Mouse (Mus musculus) CH12.LX (cell line): Measurements from ENCODE around the gene Aaed1. TPM values are rescaled to one million over a fixed set of nuclear protein-coding genes. Genes with fewer than 3 reads are reported as not detected.

Source experiments
- DNase-seq: peaks from one replicate; pipeline ENCODE4 v3.0.0-alpha.2; 2013; ENCODE audit errors: extremely low read depth
- H3K27ac ChIP-seq: 2 replicates; pipeline ENCODE4 v1.5.1; 2012; ENCODE audit warnings: low read depth, mild to moderate bottlenecking, control low read depth, moderate library complexity; ENCODE audit not compliant: insufficient read depth
- H3K27me3 ChIP-seq: replicated peaks from 2 replicates; pipeline ENCODE3; 2012; ENCODE audit warnings: inconsistent platforms
- H3K36me3 ChIP-seq, 2 experiments: replicated peaks in 1 of 2; 2 replicates each; pipeline versions ENCODE3 to v1.6.1; 2012; ENCODE audit warnings: inconsistent platforms in 1 of 2, low read length in 1 of 2, mild to moderate bottlenecking in 1 of 2, mixed read lengths in 1 of 2, moderate library complexity in 1 of 2; ENCODE audit not compliant: control insufficient read depth in 1 of 2, insufficient read depth in 1 of 2
- H3K4me1 ChIP-seq, 2 experiments: 2 replicates each; pipeline ENCODE4 v1.6.1; 2012; ENCODE audit warnings: inconsistent platforms in 1 of 2, moderate library complexity in 1 of 2; ENCODE audit not compliant: insufficient read depth in 2 of 2, control insufficient read depth in 1 of 2
- H3K4me2 ChIP-seq: 2 replicates; pipeline ENCODE4 v1.6.1; 2012; ENCODE audit warnings: low read depth, mild to moderate bottlenecking, control low read depth; ENCODE audit not compliant: poor library complexity, insufficient read depth, severe bottlenecking
- H3K4me3 ChIP-seq, 3 experiments: fragments of 150-350 bp in 1 of 3; sonication (generic) in 1 of 3; replicated peaks in 1 of 3; 2 replicates each; pipeline versions ENCODE3 to v1.5.1; 2011 to 2012; ENCODE audit warnings: low read depth in 2 of 3, low read length in 2 of 3, mild to moderate bottlenecking in 2 of 3, moderate library complexity in 2 of 3, control low read depth in 1 of 3, improper control_type of control experiment in 1 of 3, inconsistent platforms in 1 of 3, mixed read lengths in 1 of 3; ENCODE audit not compliant: poor library complexity in 1 of 3
- H3K79me2 ChIP-seq: replicated peaks from 2 replicates; pipeline ENCODE4 v1.6.1; 2012; ENCODE audit warnings: mild to moderate bottlenecking, moderate library complexity; ENCODE audit not compliant: control insufficient read depth, poor library complexity, insufficient read depth, severe bottlenecking; ENCODE audit errors: extremely low read depth
- H3K9ac ChIP-seq: 2 replicates; pipeline ENCODE4 v1.6.1; 2012; ENCODE audit warnings: low read depth, mild to moderate bottlenecking, control low read depth, moderate library complexity; ENCODE audit not compliant: insufficient read depth
- H3K9me3 ChIP-seq: replicated peaks from 2 replicates; pipeline ENCODE3; 2012; ENCODE audit warnings: low read length, inconsistent platforms, mixed read lengths
- BHLHE40 ChIP-seq: IDR thresholded peaks from 2 replicates; pipeline ENCODE4 v1.6.1; 2011; ENCODE audit warnings: mild to moderate bottlenecking, low read depth, low read length, improper control_type of control experiment
- CHD2 ChIP-seq: IDR thresholded peaks from 2 replicates; pipeline ENCODE4 v1.6.1; 2011; ENCODE audit warnings: low read length, improper control_type of control experiment
- CTCF ChIP-seq, 2 experiments: IDR thresholded peaks in 1 of 2; conservative IDR thresholded peaks in 1 of 2; 2 replicates each; pipeline ENCODE4 v1.5.1; 2011 to 2012; ENCODE audit warnings: low read depth in 2 of 2, low read length in 2 of 2, improper control_type of control experiment in 1 of 2, inconsistent platforms in 1 of 2, mild to moderate bottlenecking in 1 of 2, moderate library complexity in 1 of 2
- ELF1 ChIP-seq: IDR thresholded peaks from 2 replicates; pipeline ENCODE4 v1.6.1; 2014; ENCODE audit warnings: low read depth, mild to moderate bottlenecking, inconsistent platforms, low read length, improper control_type of control experiment
- ETS1 ChIP-seq: conservative IDR thresholded peaks from 2 replicates; pipeline ENCODE4 v1.6.1; 2012; ENCODE audit warnings: low read depth, mild to moderate bottlenecking, inconsistent platforms, low read length, improper control_type of control experiment, moderate library complexity
- GABPA ChIP-seq: IDR thresholded peaks from 2 replicates; pipeline ENCODE4 v1.6.1; 2012; ENCODE audit warnings: low read depth, low read length, improper control_type of control experiment, inconsistent platforms; ENCODE audit not compliant: insufficient replicate concordance
- HCFC1 ChIP-seq: IDR thresholded peaks from 2 replicates; pipeline ENCODE4 v1.6.1; 2012; ENCODE audit warnings: low read depth, mild to moderate bottlenecking, inconsistent platforms, low read length, improper control_type of control experiment
- JUN ChIP-seq: IDR thresholded peaks from 2 replicates; pipeline ENCODE4 v1.6.1; 2011; ENCODE audit warnings: low read depth, mild to moderate bottlenecking, low read length, improper control_type of control experiment, moderate library complexity; ENCODE audit not compliant: insufficient read depth
- JUND ChIP-seq: conservative IDR thresholded peaks from 2 replicates; pipeline ENCODE4 v1.6.1; 2011; ENCODE audit warnings: low read depth, low read length, improper control_type of control experiment
- KAT2A ChIP-seq: IDR thresholded peaks from 2 replicates; pipeline ENCODE4 v1.6.1; 2012; ENCODE audit warnings: low read length, improper control_type of control experiment, inconsistent platforms; ENCODE audit not compliant: insufficient replicate concordance
- MAFK ChIP-seq: IDR thresholded peaks from 2 replicates; pipeline ENCODE4 v1.6.1; 2011; ENCODE audit warnings: low read length, improper control_type of control experiment; ENCODE audit not compliant: insufficient replicate concordance
- MAX ChIP-seq: IDR thresholded peaks from 2 replicates; pipeline ENCODE4 v1.6.1; 2011; ENCODE audit warnings: low read length, improper control_type of control experiment
- MXI1 ChIP-seq: IDR thresholded peaks from 2 replicates; pipeline ENCODE4 v1.6.1; 2011; ENCODE audit warnings: mild to moderate bottlenecking, low read depth, low read length, improper control_type of control experiment
- MYC ChIP-seq: IDR thresholded peaks from 2 replicates; pipeline ENCODE4 v1.6.1; 2011; ENCODE audit warnings: low read depth, mild to moderate bottlenecking, improper control_type of control experiment, low read length
- NELFE ChIP-seq: IDR thresholded peaks from 2 replicates; pipeline ENCODE4 v1.6.1; 2011; ENCODE audit warnings: low read depth, low read length, improper control_type of control experiment
- NRF1 ChIP-seq: IDR thresholded peaks from 2 replicates; pipeline ENCODE4 v1.6.1; 2014; ENCODE audit warnings: low read depth, mild to moderate bottlenecking, inconsistent platforms, low read length, improper control_type of control experiment, moderate library complexity
- PAX5 ChIP-seq: IDR thresholded peaks from 2 replicates; pipeline ENCODE4 v1.6.1; 2012; ENCODE audit warnings: low read length, inconsistent platforms, mixed read lengths
- POLR2A ChIP-seq: IDR thresholded peaks from 2 replicates; pipeline ENCODE4 v1.6.1; 2011; ENCODE audit warnings: low read depth, mild to moderate bottlenecking, improper control_type of control experiment, low read length
- POLR2AphosphoS2 ChIP-seq: IDR thresholded peaks from 2 replicates; pipeline ENCODE4 v1.6.1; 2011; ENCODE audit warnings: low read depth, low read length, improper control_type of control experiment
- RCOR1 ChIP-seq: conservative IDR thresholded peaks from 2 replicates; pipeline ENCODE4 v1.6.1; 2012; ENCODE audit warnings: low read depth, mild to moderate bottlenecking, inconsistent platforms, low read length, improper control_type of control experiment
- SMC3 ChIP-seq: IDR thresholded peaks from 2 replicates; pipeline ENCODE4 v1.6.1; 2011; ENCODE audit warnings: low read depth, low read length, improper control_type of control experiment
- TBP ChIP-seq: conservative IDR thresholded peaks from 2 replicates; pipeline ENCODE4 v1.6.1; 2011; ENCODE audit warnings: low read depth, low read length, improper control_type of control experiment
- USF1 ChIP-seq: IDR thresholded peaks from 2 replicates; pipeline ENCODE4 v1.6.1; 2014; ENCODE audit warnings: low read depth, mild to moderate bottlenecking, inconsistent platforms, low read length, improper control_type of control experiment
- USF2 ChIP-seq: conservative IDR thresholded peaks from 2 replicates; pipeline ENCODE4 v1.6.1; 2011; ENCODE audit warnings: low read depth, low read length, improper control_type of control experiment
- ZC3H11A ChIP-seq: IDR thresholded peaks from 2 replicates; pipeline ENCODE4 v1.6.1; 2012; ENCODE audit warnings: low read depth, mild to moderate bottlenecking, inconsistent platforms, low read length, improper control_type of control experiment
- ZKSCAN1 ChIP-seq: IDR thresholded peaks from 2 replicates; pipeline ENCODE4 v1.6.1; 2012; ENCODE audit warnings: low read depth, inconsistent platforms, low read length, improper control_type of control experiment, borderline replicate concordance
- ZMIZ1 ChIP-seq: IDR thresholded peaks from 2 replicates; pipeline ENCODE4 v1.6.1; 2012; ENCODE audit warnings: low read depth, mild to moderate bottlenecking, inconsistent platforms, low read length, improper control_type of control experiment
- ZNF384 ChIP-seq: IDR thresholded peaks from 2 replicates; pipeline ENCODE4 v1.6.1; 2012; ENCODE audit warnings: low read depth, low read length, improper control_type of control experiment, inconsistent platforms
- dilution Hi-C: fragments of 300-500 bp; cut with MboI; formaldehyde crosslinking; loops from 2 replicates; pipeline ENCODE4 v1.14.3; 2020; ENCODE audit warnings: low sequenced_read_pairs; ENCODE audit not compliant: extremely low pct_unique_long_range_greater_than_20kb, extremely low pct_ligation_motif_present
- in situ Hi-C: fragments of 300-500 bp; cut with MboI; formaldehyde crosslinking; loops from 3 replicates; pipeline ENCODE4 v1.14.3; 2019; ENCODE audit warnings: low sequenced_read_pairs, low pct_ligation_motif_present, low pct_unique_long_range_greater_than_20kb, mixed read lengths
- polyA plus RNA-seq: library from polyadenylated mRNA; unstranded; fragments of >175 nt; gene quantifications from 2 replicates; pipeline ENCODE4 v1.2.1, GENCODE M21; 2012; ENCODE audit warnings: low read depth; ENCODE audit not compliant: insufficient read length
- total RNA-seq, 2 experiments: library from RNA; depleted of rRNA; stranded (reverse); fragments of 300-350 nt in 1 of 2; fragments of >200 nt in 1 of 2; gene quantifications; 2 replicates each; pipeline ENCODE4 v1.2.3; 2012 to 2014

Gene Aaed1
- total and polyA plus RNA-seq, 3 experiments: 8.2 to 22.1 (median 12.2) TPM

DNA sequence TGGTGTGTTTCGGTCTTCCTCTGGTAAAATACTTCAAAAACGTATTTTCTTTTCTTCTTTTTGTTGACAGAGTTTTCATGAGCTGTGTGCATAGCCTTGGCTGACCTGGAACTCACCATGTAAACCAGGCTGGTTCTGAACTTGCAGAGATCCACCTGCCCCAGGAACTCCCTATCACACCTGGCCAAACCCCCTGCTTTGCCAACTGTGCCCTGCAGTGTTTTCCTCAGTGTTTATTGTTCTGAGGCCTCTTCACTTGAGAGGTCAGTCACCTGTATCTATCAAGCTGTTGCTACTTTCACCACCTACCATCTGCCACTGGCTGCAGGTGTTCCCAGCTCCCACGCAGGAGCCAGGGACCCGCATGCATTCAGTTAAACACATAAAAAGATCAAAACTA lies 85.8 kb downstream of the Aaed1 start:
- TF ChIP-seq POLR2A: no peak
- no peak for TF ChIP-seq ZMIZ1
- TF ChIP-seq RCOR1: no peak
- no peak for TF ChIP-seq POLR2AphosphoS2
- no peak for TF ChIP-seq GABPA
- no peak for TF ChIP-seq KAT2A
- no peak for TF ChIP-seq USF2
- TF ChIP-seq JUN: no peak
- TF ChIP-seq NRF1: no peak
- no peak for TF ChIP-seq MAX
- no peak for TF ChIP-seq PAX5
- no peak for TF ChIP-seq CTCF (conservative IDR thresholded peaks at IDR 0.05 in 1 of 2, IDR thresholded peaks at IDR 0.05 in 1 of 2; ENCODE audit: low read depth in 2 of 2, low read length in 2 of 2)
- no peak for TF ChIP-seq TBP
- no peak for TF ChIP-seq ZC3H11A
- no peak for TF ChIP-seq ZKSCAN1
- no peak for TF ChIP-seq USF1
- no peak for TF ChIP-seq ETS1
- TF ChIP-seq, all 38 proteins: peak for 0
- Histone ChIP-seq H3K9ac (no peak overlapping the region), H3K4me3 (no peak overlapping the region), H3K9me3 (no peaks in the 10 kb centered on the region), H3K27me3 (no peaks in the 10 kb centered on the region), H3K79me2 (no peaks in the 10 kb centered on the region), H3K27ac (no peak overlapping the region), H3K4me1 (no peaks in the 10 kb centered on the region), H3K36me3 (peaks cover 0 to 4% of the 10 kb centered on the region in 2 experiments), H3K4me2 (no peak overlapping the region)
- dilution Hi-C loops: no loop called here
- in situ Hi-C loops: no loop called here
- no peak for DNase-seq

GRCm38 (mm10) chr13:64225738-64226137 lies 86.8 kb downstream of the Aaed1 start:
- TF ChIP-seq MAFK (no peak), JUN (no peak), POLR2AphosphoS2 (no peak), MXI1 (no peak), CHD2 (no peak), POLR2A (no peak), ZNF384 (no peak), SMC3 (no peak), MYC (no peak), BHLHE40 (no peak), PAX5 (no peak), CTCF (conservative IDR thresholded peaks at IDR 0.05 in 1 of 2, IDR thresholded peaks at IDR 0.05 in 1 of 2; ENCODE audit: low read depth in 2 of 2, low read length in 2 of 2) (no peak), HCFC1 (no peak), KAT2A (no peak), ZMIZ1 (no peak), NELFE (no peak), JUND (no peak), ELF1 (no peak), ETS1 (no peak)
- TF ChIP-seq, all 38 proteins: peak for 0
- no peaks in the 10 kb centered on the region for H3K79me2 ChIP-seq

More at GRCm38 (mm10) chr13:64225738-64226137, 86.8 kb downstream of the Aaed1 start:
- H3K9me3 ChIP-seq: no peaks in the 10 kb centered on the region
- H3K36me3 ChIP-seq: peaks cover 0 to 4% of the 10 kb centered on the region in 2 experiments
- in situ Hi-C loops: no loop called here
- no peak overlapping the region for H3K27ac ChIP-seq
- no peak for DNase-seq
- no peak overlapping the region for H3K9ac ChIP-seq
- no peaks in the 10 kb centered on the region for H3K27me3 ChIP-seq
- no peak overlapping the region for H3K4me3 ChIP-seq
- dilution Hi-C loops: no loop called here
- no peak overlapping the region for H3K4me2 ChIP-seq
- no peaks in the 10 kb centered on the region for H3K4me1 ChIP-seq
